Mouse (Mus musculus) ovary, postnatal 36 days (tissue): ENCODE results near the gene Ggt5.

Experiments used
- DNase-seq: peaks from one replicate; pipeline ENCODE4 v3.0.0; 2022; ENCODE audit warnings: low spot score, mixed read lengths

The Ggt5 gene

GRCm38 (mm10) chr10:75651381-75652068, 62.4 kb downstream of the Ggt5 start:
- DNase-seq: no peak

- DNase-seq: no peak
Observed at GRCm38 (mm10) chr10:75654053-75654452, 64.9 kb downstream of the Ggt5 start.

DNA sequence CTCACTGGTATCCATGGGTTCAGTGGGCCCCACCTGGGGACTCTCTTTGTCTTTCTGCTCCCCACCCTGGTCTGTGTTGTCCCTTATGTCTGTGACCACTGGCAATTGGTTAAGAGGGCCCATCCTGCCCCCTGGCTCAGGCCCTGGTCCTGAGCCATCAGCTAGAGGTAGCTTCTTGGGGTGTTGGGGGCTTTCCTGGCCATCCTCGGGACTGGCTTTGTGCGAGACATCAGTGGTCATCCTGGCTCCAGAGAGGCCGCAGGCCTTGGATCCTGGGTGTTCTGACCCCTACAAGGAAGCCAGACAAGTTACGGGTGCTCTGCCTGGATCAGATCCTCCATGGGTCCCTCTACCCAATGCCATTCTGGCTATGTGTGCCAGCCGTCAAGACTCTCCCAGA, 68.0 kb downstream of the Ggt5 start:
- DNase-seq: no peak

- DNase-seq: no peak
Observed at GRCm38 (mm10) chr10:75657772-75658171, 68.6 kb downstream of the Ggt5 start.

GRCm38 (mm10) chr10:75661381-75661780, 72.2 kb downstream of the Ggt5 start:
- DNase-seq: no peak

DNA sequence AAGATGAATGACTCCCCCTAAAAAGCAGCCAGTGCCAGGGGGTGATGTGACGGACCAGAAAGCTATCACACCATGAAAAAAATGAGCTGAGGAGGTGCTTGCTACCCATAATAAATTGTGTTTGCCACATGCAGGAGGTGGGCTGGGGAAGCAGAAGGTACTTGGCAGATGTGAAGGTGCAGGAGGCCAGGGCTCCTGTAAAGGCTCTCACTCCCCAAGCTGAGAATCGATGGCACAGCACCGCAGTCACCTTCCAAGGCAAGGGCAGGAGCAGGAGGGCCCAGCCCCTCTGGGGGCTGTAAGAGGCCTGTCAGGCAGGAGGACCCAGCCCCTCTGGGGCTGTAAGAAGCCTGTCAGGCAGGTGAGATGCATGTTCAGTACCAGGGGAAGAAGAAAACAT, 72.7 kb downstream of the Ggt5 start:
- no peak for DNase-seq

- DNase-seq: no peak
Observed at GRCm38 (mm10) chr10:75662575-75662974, 73.4 kb downstream of the Ggt5 start.

DNA sequence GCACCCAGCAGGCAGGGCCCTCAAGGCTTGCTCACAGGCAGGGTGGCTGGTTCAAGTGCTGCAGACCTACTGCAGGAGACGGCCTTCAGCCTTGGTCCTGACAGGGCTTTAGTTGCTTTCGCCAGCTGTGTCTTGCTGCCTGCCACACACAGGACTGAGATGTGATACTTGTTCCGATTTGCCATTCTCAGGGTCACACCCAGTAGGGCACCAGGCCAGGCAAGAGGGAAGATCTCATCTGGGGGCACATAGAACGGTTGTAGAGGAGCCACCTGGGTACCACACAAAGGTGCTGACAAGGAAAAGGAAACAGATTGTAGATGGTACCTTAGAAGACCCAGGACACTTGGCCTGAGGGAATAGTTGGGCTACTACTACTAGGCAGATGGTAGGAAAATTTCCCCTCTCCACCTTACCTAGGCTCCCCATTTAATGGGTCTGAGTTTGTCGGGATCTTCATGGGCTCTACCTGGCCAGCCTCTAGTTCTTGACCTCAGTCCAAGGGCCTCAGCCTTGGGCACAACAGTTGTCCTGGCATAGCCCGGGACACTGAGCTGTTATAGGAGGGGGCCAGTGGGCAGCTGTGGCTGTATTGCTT, 75.6 kb downstream of the Ggt5 start:
- no peak for DNase-seq

- DNase-seq: no peak
Observed at GRCm38 (mm10) chr10:75666451-75667030, 77.4 kb downstream of the Ggt5 start.
